Mouse (Mus musculus) heart, postnatal 14 days (tissue): ENCODE data around the gene Edaradd. TPM values are rescaled to one million over a fixed set of nuclear protein-coding genes. Genes with fewer than 3 reads are reported as not detected.

Source experiments
- DNase-seq, 2 experiments: peaks; one replicate each; pipeline ENCODE4 v3.0.0; 2021 to 2022
- intact Hi-C: fragments of 180-260 bp; cut with DNase I; formaldehyde crosslinking; loops from one replicate; pipeline ENCODE4 v1.15.1; 2025
- total RNA-seq, 2 experiments: library from RNA; stranded (reverse); gene quantifications; 2 replicates each; pipeline ENCODE4 v1.2.3; 2021

The Edaradd gene
- total RNA-seq, 2 experiments from 2014 or later = 0.07 to 0.27 TPM

GRCm38 (mm10) chr13:12525678-12526077, 5.4 kb upstream of the Edaradd start:
- intact Hi-C loops = no loop called here
- DNase-seq = no peak

GRCm38 (mm10) chr13:12522346-12522745, 2.1 kb upstream of the Edaradd start:
- intact Hi-C loops = loop anchor here (5.0 kb wide), 1 partner anchor 40 kb away; no protein-coding TSS in a partner anchor
- no peak for DNase-seq

- intact Hi-C loops = no loop called here
- peak in 1 of 2 experiments; percentile 1 for DNase-seq
Measured at GRCm38 (mm10) chr13:12519371-12519770, 867 bp downstream of the Edaradd start.

- DNase-seq = no peak
- intact Hi-C loops = no loop called here
Measured at GRCm38 (mm10) chr13:12511189-12511965, 8.9 kb downstream of the Edaradd start.

- DNase-seq = no peak
- intact Hi-C loops = no loop called here
Measured at GRCm38 (mm10) chr13:12510032-12510431, 10.2 kb downstream of the Edaradd start.

- DNase-seq = no peak
- intact Hi-C loops = no loop called here
Measured at GRCm38 (mm10) chr13:12507426-12507825, 12.8 kb downstream of the Edaradd start.

GRCm38 (mm10) chr13:12505359-12505758, 14.9 kb downstream of the Edaradd start:
- no peak for DNase-seq
- intact Hi-C loops = no loop called here

- intact Hi-C loops = no loop called here
- DNase-seq = no peak
Measured at GRCm38 (mm10) chr13:12503238-12503751, 16.9 kb downstream of the Edaradd start.

GRCm38 (mm10) chr13:12502665-12503237, 17.5 kb downstream of the Edaradd start:
- intact Hi-C loops = no loop called here
- no peak for DNase-seq

GRCm38 (mm10) chr13:12499107-12499506, 21.1 kb downstream of the Edaradd start:
- intact Hi-C loops = no loop called here
- no peak for DNase-seq

GRCm38 (mm10) chr13:12497809-12498208, 22.4 kb downstream of the Edaradd start:
- intact Hi-C loops = no loop called here
- no peak for DNase-seq

- intact Hi-C loops = no loop called here
- no peak for DNase-seq
Measured at GRCm38 (mm10) chr13:12494750-12495149, 25.5 kb downstream of the Edaradd start.

GRCm38 (mm10) chr13:12492515-12492914, 27.7 kb downstream of the Edaradd start:
- no peak for DNase-seq
- intact Hi-C loops = no loop called here

- intact Hi-C loops = no loop called here
- no peak for DNase-seq
Measured at GRCm38 (mm10) chr13:12485640-12486039, 34.6 kb downstream of the Edaradd start.

GRCm38 (mm10) chr13:12485197-12485596, 35.0 kb downstream of the Edaradd start:
- DNase-seq = no peak
- intact Hi-C loops = no loop called here

- intact Hi-C loops = loop anchor here (5.0 kb wide), 1 partner anchor 42 kb away; the partner anchor contains the start of gene Edaradd
- DNase-seq = no peak
Measured at GRCm38 (mm10) chr13:12479802-12480201, 40.4 kb downstream of the Edaradd start.

- intact Hi-C loops = no loop called here
- DNase-seq = no peak
Measured at GRCm38 (mm10) chr13:12478301-12478700, 41.9 kb downstream of the Edaradd start.

- no peak for DNase-seq
- intact Hi-C loops = no loop called here
Measured at GRCm38 (mm10) chr13:12476886-12477285, 43.4 kb downstream of the Edaradd start.

- no peak for DNase-seq
- intact Hi-C loops = loop anchor here (2.0 kb wide), 1 partner anchor 206 kb away; no protein-coding TSS in a partner anchor
Measured at GRCm38 (mm10) chr13:12475239-12475638, 45.0 kb downstream of the Edaradd start.

GRCm38 (mm10) chr13:12473724-12474378, 46.4 kb downstream of the Edaradd start:
- intact Hi-C loops = loop anchor here (2.0 kb wide), 2 partner anchors 65 to 207 kb away; no protein-coding TSS in a partner anchor
- peak; percentile 78 to 84 for DNase-seq

GRCm38 (mm10) chr13:12468488-12468887, 51.8 kb downstream of the Edaradd start:
- DNase-seq = no peak
- intact Hi-C loops = no loop called here
